Mouse (Mus musculus): ENCODE measurements around the gene Tmem121b.

GRCm38 (mm10) chr6:120482756-120483155, 10.9 kb downstream of the Tmem121b start:
- TF ChIP-seq POLR2A (IDR thresholded peaks at IDR 0.05; ENCODE audit: low read depth, low read length), result no peak
- TF ChIP-seq CTCF (conservative IDR thresholded peaks at IDR 0.05; ENCODE audit: insufficient read depth, insufficient read length, low read depth, low read length), result no peak
